Mouse (Mus musculus): ENCODE results near the gene Mia2. TPM values are rescaled to one million over a fixed set of nuclear protein-coding genes. Genes with fewer than 3 reads are reported as not detected.
"Not testable (repeated sequence)": the region's sequence is repeated elsewhere in the genome, so short reads cannot be mapped to it uniquely, and the experiment has no call there.

Gene Mia2
- total RNA-seq (2021): 10 to 100 TPM; 40.6 to 46.0 TPM

GRCm38 (mm10) chr12:59095104-59096025 is at the start of gene Mia2:
Gene Mia2 (plus strand): TSS chr12:59095799.
- no peak for DNase-seq

DNA sequence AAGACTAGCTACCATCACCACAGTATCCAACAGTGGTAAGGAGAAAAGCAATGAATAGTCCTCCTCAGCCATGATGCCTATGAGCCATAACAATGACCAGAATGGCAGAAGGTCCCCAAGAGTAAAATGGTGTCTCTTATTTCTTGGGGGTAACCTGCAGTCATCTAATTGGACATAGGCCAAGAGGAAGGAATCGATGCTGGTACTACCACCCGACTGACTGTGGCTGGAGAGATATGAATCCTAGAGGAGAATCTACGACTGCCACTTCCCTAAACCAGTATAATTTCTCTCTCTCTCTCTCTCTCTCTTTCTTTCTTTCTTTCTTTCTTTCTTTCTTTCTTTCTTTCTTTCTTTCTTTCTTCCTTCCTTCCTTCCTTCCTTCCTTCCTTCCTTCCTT is 43.1 kb upstream of the Mia2 start:
- DNase-seq: no peak

DNA sequence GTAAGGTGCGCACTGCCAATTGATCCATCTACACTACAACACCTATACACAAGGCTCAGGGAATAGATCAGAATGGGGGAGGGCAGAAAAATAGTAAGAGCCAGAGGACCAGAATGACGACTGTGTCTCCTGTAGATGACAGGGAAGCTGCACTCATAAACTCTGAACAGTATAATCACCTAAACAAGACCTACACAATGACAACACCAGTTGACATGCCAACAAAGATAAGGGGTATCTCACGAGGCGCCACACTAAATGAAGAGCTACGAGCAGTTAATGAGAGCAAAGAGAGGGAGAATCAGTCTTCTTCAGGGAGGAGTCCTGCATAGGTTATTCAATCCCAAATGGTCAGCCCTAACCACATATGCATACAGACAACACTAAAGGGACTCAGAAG is 42.4 kb upstream of the Mia2 start:
- DNase-seq: no peak

- DNase-seq: no peak
Measured at GRCm38 (mm10) chr12:59053976-59054375, 41.6 kb upstream of the Mia2 start.

- DNase-seq: no peak
Measured at GRCm38 (mm10) chr12:59055196-59055850, 40.3 kb upstream of the Mia2 start.

DNA sequence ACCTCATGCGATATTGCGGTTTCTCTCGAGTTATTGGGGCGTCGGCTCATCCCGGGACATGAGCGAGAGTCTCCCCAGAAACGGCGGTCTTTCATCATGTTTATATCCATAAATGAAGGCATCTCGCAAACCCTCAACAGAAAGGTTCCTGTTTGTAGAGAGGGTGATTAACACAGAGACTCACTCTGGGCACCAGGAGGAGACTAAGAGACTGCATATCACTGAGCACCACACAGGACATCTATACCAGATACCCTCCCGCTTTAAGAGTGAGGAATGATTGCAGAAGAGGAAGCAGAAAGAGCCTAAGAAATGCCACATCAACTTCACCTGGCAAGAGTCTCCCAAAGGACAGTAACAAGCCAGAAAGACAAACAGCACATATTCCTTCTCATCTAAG is 39.4 kb upstream of the Mia2 start:
- no peak for DNase-seq

- not testable (repeated sequence) for DNase-seq
Measured at GRCm38 (mm10) chr12:59058242-59058641, 37.4 kb upstream of the Mia2 start.

- no peak for DNase-seq
Measured at GRCm38 (mm10) chr12:59060322-59060721, 35.3 kb upstream of the Mia2 start.

- peak; percentile 89 for DNase-seq
Measured at GRCm38 (mm10) chr12:59060993-59061595, 34.5 kb upstream of the Mia2 start, which contains the start of gene Trappc6b. Gene Trappc6b (minus strand): TSS chr12:59061472.

GRCm38 (mm10) chr12:59064837-59065236 is 30.8 kb upstream of the Mia2 start:
- no peak for DNase-seq

DNA sequence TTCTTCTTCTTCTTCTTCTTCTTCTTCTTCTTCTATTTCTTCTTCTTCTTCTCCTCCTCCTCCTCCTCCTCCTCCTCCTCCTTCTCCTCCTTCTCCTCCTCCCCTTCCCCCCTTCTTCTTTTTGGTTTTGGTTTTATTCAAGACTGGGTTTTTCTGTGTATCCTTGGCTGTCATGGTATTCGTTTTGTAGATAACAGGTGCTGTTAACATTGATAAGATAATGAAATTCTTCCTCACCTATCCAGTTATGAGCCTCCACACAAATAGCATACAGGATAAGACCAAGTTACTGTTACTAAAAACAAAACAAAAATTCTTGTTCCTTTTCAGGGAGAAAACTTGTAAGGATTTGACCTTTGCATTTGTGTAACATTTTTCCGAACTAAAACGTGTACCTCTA is 29.8 kb upstream of the Mia2 start:
- no peak for DNase-seq

- DNase-seq: peak; percentile 97
Measured at GRCm38 (mm10) chr12:59066448-59067077, 29.0 kb upstream of the Mia2 start, which contains the start of gene Pnn. Gene Pnn (plus strand): TSS chr12:59066884.

DNA sequence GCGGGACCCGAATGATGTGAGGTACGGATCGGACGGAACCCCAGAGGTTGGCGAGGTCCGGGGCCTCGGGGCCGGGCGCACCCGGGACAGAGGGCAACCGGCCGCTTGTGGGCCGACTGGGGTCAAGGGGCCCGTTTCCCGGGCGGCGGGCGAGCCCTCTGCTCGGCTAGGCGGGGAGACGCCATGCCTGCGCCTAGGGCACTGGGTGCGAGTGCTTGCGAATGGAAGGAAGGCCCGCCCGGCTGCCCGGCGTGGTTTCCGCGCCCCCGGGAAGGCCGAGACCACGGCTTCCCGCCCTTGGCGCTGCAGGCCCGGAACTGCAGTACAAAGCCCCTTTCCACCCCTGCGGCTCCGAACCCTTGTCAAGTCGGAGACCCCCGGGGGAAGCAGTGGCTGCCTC is 28.5 kb upstream of the Mia2 start:
- peak; percentile 56 for DNase-seq

DNA sequence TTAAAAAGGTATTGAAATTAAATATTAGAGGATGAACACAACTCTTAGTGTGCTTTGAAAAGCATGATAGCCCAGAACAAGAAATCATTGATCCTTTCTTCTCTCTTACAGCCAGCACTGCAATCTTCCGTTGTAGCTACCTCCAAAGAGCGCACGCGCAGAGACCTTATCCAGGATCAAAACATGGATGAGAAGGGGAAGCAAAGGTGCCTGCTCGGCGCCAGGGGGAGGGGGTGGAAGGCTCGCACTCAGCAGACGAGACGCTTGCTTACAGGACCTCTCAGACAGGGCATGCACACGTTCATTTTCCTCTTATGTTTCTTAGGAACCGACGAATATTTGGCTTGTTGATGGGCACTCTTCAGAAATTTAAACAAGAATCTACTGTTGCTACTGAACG is 26.8 kb upstream of the Mia2 start:
- DNase-seq: no peak

DNA sequence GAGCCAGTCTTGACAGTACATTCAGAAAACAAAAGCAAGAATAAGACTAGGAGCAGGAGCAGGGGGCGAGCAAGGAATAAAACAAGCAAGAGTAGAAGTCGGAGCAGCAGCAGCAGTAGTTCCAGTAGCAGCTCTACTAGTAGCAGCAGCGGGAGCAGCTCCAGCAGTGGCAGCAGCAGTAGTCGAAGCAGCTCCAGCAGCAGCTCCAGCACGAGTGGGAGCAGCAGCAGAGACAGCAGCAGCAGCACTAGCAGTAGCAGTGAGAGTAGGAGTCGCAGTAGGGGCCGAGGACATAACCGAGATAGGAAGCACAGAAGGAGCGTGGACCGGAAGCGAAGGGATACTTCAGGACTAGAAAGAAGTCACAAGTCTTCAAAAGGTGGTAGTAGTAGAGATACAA is 23.3 kb upstream of the Mia2 start:
- DNase-seq: no peak

GRCm38 (mm10) chr12:59074052-59074451 is 21.5 kb upstream of the Mia2 start:
- no peak for DNase-seq

DNA sequence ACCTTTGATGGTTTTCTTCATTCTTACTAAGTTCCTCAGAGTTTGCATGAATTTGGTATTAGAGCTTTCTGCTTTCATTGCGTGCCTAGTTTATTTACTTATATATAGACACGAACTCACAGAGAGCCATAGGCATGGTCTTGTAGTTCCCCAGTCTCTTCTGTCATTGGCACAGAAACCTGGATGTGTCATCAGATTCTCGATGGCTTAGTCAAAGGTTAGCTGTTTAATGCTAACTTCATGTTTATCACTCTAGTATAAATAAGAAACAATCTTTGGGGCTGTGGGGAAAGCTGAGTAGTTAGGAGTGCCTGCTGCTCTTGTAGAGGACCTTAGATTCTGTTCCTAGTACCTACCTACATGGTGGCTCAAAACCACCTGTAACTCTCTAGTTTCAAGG is 18.6 kb upstream of the Mia2 start:
- DNase-seq: no peak

- no peak for DNase-seq
Measured at GRCm38 (mm10) chr12:59077883-59078282, 17.7 kb upstream of the Mia2 start.

DNA sequence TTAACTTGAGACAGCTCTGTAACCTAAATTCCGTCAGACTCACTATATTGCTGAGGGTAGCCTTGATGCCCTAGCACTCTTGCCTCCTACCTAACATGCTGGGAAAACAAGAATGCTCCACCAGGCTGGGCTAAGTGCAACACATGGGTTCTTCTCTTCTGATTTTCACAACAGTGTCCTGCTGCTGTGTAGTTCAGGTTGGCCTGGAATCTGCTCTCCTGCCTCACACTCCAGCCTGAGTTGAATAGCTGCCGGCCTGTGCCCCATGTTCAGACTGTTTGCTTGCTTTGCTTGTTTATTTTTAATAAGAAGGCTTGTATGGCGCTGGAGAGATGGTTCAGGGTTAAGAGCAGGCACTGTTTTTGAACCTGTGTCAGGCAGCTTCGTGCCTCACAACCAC is 15.1 kb upstream of the Mia2 start:
- DNase-seq: no peak

- DNase-seq: no peak
Measured at GRCm38 (mm10) chr12:59084446-59084845, 11.2 kb upstream of the Mia2 start.

- DNase-seq: no peak
Measured at GRCm38 (mm10) chr12:59086171-59086570, 9.4 kb upstream of the Mia2 start.

DNA sequence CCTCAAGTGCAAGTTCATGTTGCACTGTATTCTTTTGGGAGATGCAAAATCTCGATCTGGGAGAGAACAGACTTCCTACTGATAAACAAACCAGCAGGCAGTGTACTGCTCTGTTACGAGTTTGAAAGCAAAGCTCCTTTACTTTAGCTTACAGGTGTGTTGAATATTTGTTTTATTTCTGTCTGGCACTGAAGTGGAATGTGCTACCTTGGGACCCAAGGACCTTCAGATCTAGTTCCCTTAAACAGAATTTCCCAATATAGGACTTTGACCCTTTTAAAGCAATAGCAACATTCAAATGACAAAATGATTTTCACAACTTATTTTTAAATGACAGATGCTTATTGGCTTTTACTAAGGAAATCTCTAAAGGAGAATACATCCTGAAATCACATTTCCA is 2.1 kb upstream of the Mia2 start:
- no peak for DNase-seq

GRCm38 (mm10) chr12:59104771-59105170 is 9.2 kb downstream of the Mia2 start:
- no peak for DNase-seq

All from heart, postnatal 4 days (tissue).